Mouse (Mus musculus): Measurements from ENCODE around the gene Vdr. TPM values are rescaled to one million over a fixed set of nuclear protein-coding genes. Genes with fewer than 3 reads are reported as not detected.

Vdr gene
- total RNA-seq, 2 experiments from 2014 or later, result 2.8 to 3.0 TPM

- DNase-seq, result no peak
These were observed 101.2 kb downstream of the Vdr start for GRCm38 (mm10) chr15:97809206-97809605.

GRCm38 (mm10) chr15:97808532-97808931 is 101.9 kb downstream of the Vdr start:
- no peak for DNase-seq

- no peak for DNase-seq
These were observed 102.6 kb downstream of the Vdr start for GRCm38 (mm10) chr15:97807867-97808266.

Other genes starting within 250 kb of the Vdr start
- 10 to 100 TPM; 16.0 to 19.7 TPM for gene Rpap3, start 204.8 kb downstream of the Vdr start, total RNA-seq (2021)
- 1 to 10 TPM; 3.5 to 4.6 TPM for gene Endou, start 179.3 kb downstream of the Vdr start, total RNA-seq (2021)
- gene Rapgef3, start 142.7 kb downstream of the Vdr start, total RNA-seq (2021), result 10 to 100 TPM; 32.7 to 33.4 TPM
- gene Slc48a1, start 132.1 kb downstream of the Vdr start, total RNA-seq (2021), result 10 to 100 TPM; 58.7 to 59.2 TPM
- gene Hdac7, start 66.1 kb downstream of the Vdr start, total RNA-seq (2021), result 10 to 100 TPM; 51.6 to 52.0 TPM
- 10 to 100 TPM; 20.5 to 20.6 TPM for gene Tmem106c, start 53.6 kb upstream of the Vdr start, total RNA-seq (2021)
- gene Col2a1, start 94.1 kb upstream of the Vdr start, total RNA-seq (2021), result 1 to 10 TPM; 1.1 to 1.3 TPM
- gene Pfkm, start 182.0 kb upstream of the Vdr start, total RNA-seq (2021), result 100 to 1,000 TPM; 413 to 425 TPM
- 10 to 100 TPM; 23.5 to 27.2 TPM for gene Senp1, start 183.1 kb upstream of the Vdr start, total RNA-seq (2021)